Comparison of ENCODE assay signal across 10 mouse cellular contexts in genomic region chr7:81858236-81858635, GRCm38 (mm10). TPM values are rescaled to one million over a fixed set of nuclear protein-coding genes. Genes with fewer than 3 reads are reported as not detected.
DNase-seq lines count a peak whose midpoint lies in the region; ATAC-seq and TF ChIP-seq lines count a peak whose summit lies in the region.
"Had no signal": no experiment of that assay in that cellular context is flagged by ENCODE, and none has a peak within 500 bp of the region (broad histone marks: within the 10 kb centered on the region; RNA-seq: fewer than 3 reads in every experiment).

No protein-coding gene starts in this region.

- ATAC-seq in heart, postnatal 0 days (ENCODE audit: insufficient read depth, low read depth): no peak
- no peak for ATAC-seq in hindbrain, embryonic 16.5 days
- no peak; the same call in 1 of the 2 replicates for ATAC-seq in midbrain, embryonic 16.5 days
- no peak for ATAC-seq in megakaryocyte progenitor cell, adult 5-6 weeks (replicated peaks; ENCODE audit: poor library complexity)

- H3K4me2 ChIP-seq in heart, postnatal 0 days (ENCODE audit: low read depth, low read length): peak overlapping the region; percentile 90
- peak overlapping the region; percentile 96 for H3K4me2 ChIP-seq in hindbrain, embryonic 16.5 days (ENCODE audit: low read length)
- peak overlapping the region; percentile 89 for H3K4me2 ChIP-seq in midbrain, embryonic 16.5 days (ENCODE audit: low read length)

- no peak for TF ChIP-seq CTCF in heart, postnatal 0 days (IDR thresholded peaks at IDR 0.05; ENCODE audit: low read depth)

- H3K27me3 ChIP-seq in heart, postnatal 0 days (ENCODE audit: control insufficient read depth, insufficient read depth, low read length): no peaks in the 10 kb centered on the region
- peaks cover 4% of the 10 kb centered on the region for H3K27me3 ChIP-seq in hindbrain, embryonic 16.5 days (replicated peaks; ENCODE audit: control insufficient read depth, insufficient read depth, low read length)
- no peaks in the 10 kb centered on the region; the same call in 1 of the 2 replicates for H3K27me3 ChIP-seq in midbrain, embryonic 16.5 days (ENCODE audit: control insufficient read depth, insufficient read depth, low read depth, low read length)

- no peak for DNase-seq in heart, postnatal 0 days (ENCODE audit: low spot score)
- DNase-seq in heart, adult 18-20 months: no peak
- DNase-seq in embryo, embryonic 10.5 days (ENCODE audit: low spot score): peak; percentile 52
- DNase-seq in cerebellum, adult 9-11 months: no peak
- no peak for DNase-seq in ovary, adult 18-20 months (ENCODE audit: low spot score)
- DNase-seq: cerebellum, adult 8-10 months had no signal

- H3K27ac ChIP-seq in heart, postnatal 0 days (ENCODE audit: low read depth): no peak overlapping the region; the same call in 1 of the 2 replicates
- no peak overlapping the region for H3K27ac ChIP-seq in hindbrain, embryonic 16.5 days (ENCODE audit: low read depth, low read length)
- no peak overlapping the region for H3K27ac ChIP-seq in midbrain, embryonic 16.5 days (ENCODE audit: low read length)

- no peak for TF ChIP-seq EP300 in heart, postnatal 0 days (IDR thresholded peaks at IDR 0.05; ENCODE audit: low read depth)

- H3K4me1 ChIP-seq in heart, postnatal 0 days (ENCODE audit: control insufficient read depth, insufficient read depth): peaks cover 18% of the 10 kb centered on the region
- H3K4me1 ChIP-seq in hindbrain, embryonic 16.5 days (ENCODE audit: control insufficient read depth, insufficient read depth, low read depth, low read length): peaks cover 19% of the 10 kb centered on the region
- peaks cover 15% of the 10 kb centered on the region for H3K4me1 ChIP-seq in midbrain, embryonic 16.5 days (ENCODE audit: control insufficient read depth, insufficient read depth, low read length)

- H3K4me3 ChIP-seq in heart, postnatal 0 days (ENCODE audit: low read depth, low read length): peak overlapping the region; percentile 70
- H3K4me3 ChIP-seq in hindbrain, embryonic 16.5 days (ENCODE audit: low read length): peak overlapping the region; percentile 69
- H3K4me3 ChIP-seq in midbrain, embryonic 16.5 days (ENCODE audit: low read depth, low read length): no peak overlapping the region

- 24% methylated on average over 9 of the region's 9 CpGs for WGBS in heart, postnatal 0 days
- WGBS in hindbrain, embryonic 16.5 days: 10% methylated on average over 9 of the region's 9 CpGs
- 9% methylated on average over 9 of the region's 9 CpGs for WGBS in midbrain, embryonic 16.5 days

- no peaks in the 10 kb centered on the region for H3K9me3 ChIP-seq in heart, postnatal 0 days (replicated peaks; ENCODE audit: control insufficient read depth, low read length)
- H3K9me3 ChIP-seq in hindbrain, embryonic 16.5 days (ENCODE audit: control insufficient read depth, low read length): no peaks in the 10 kb centered on the region
- H3K9me3 ChIP-seq in midbrain, embryonic 16.5 days (replicated peaks; ENCODE audit: control insufficient read depth, low read length, poor library complexity, severe bottlenecking): no peaks in the 10 kb centered on the region

- no peaks in the 10 kb centered on the region for H3K36me3 ChIP-seq in heart, postnatal 0 days (replicated peaks; ENCODE audit: control insufficient read depth, insufficient read depth, low read length)
- no peaks in the 10 kb centered on the region for H3K36me3 ChIP-seq in hindbrain, embryonic 16.5 days (ENCODE audit: control insufficient read depth, insufficient read depth, low read length)
- H3K36me3 ChIP-seq in midbrain, embryonic 16.5 days (ENCODE audit: control insufficient read depth, insufficient read depth, low read length): no peaks in the 10 kb centered on the region

- peak overlapping the region; percentile 75; the same call in 1 of the 2 replicates for H3K9ac ChIP-seq in heart, postnatal 0 days (replicated peaks; ENCODE audit: low read depth, low read length)
- H3K9ac ChIP-seq in hindbrain, embryonic 16.5 days (ENCODE audit: low read depth, low read length): no peak overlapping the region
- peak overlapping the region; percentile 80; the same call in 1 of the 2 replicates for H3K9ac ChIP-seq in midbrain, embryonic 16.5 days (ENCODE audit: low read depth, low read length)

RNA-seq across cellular contexts. Expression of gene Tm6sf1, which starts 0.6 kb away (rescaled TPM):
- total RNA-seq in heart, postnatal 0 days (2014; rRNA removed; ENCODE audit: low replicate concordance): 52.3 and 69.2 TPM in 2 replicates
- 11.7 and 15.3 TPM in 2 replicates for polyA plus RNA-seq in heart, postnatal 0 days (2015; fragmentation: Nextera tagmentation; extraction: Ambion mirVana)
- 10 to 100 TPM; 10.7 to 12.3 TPM for total RNA-seq in heart, adult 18-20 months (2021)
- 9.0 and 13.0 TPM in 2 replicates for polyA plus RNA-seq in hindbrain, embryonic 16.5 days (2015; fragmentation: Nextera tagmentation; extraction: Ambion mirVana)
- 8.1 and 8.7 TPM in 2 replicates for polyA plus RNA-seq in midbrain, embryonic 16.5 days (2015; fragmentation: Nextera tagmentation; extraction: Ambion mirVana)
- 186 and 194 TPM in 2 replicates for total RNA-seq in megakaryocyte progenitor cell, adult 5-6 weeks (2015)
- 159 and 203 TPM in 2 replicates for total RNA-seq in megakaryocyte progenitor cell, adult 5-6 weeks (2017)

RNA-seq across cellular contexts. Expression of gene Gm10160, which starts 2.6 kb away (rescaled TPM):
- not detected in 2 replicates for total RNA-seq in heart, postnatal 0 days (2014; rRNA removed; ENCODE audit: low replicate concordance)
- not detected in 2 replicates for polyA plus RNA-seq in heart, postnatal 0 days (2015; fragmentation: Nextera tagmentation; extraction: Ambion mirVana)
- total RNA-seq in heart, adult 18-20 months (2021): not detected
- not detected in 2 replicates for polyA plus RNA-seq in hindbrain, embryonic 16.5 days (2015; fragmentation: Nextera tagmentation; extraction: Ambion mirVana)
- polyA plus RNA-seq in midbrain, embryonic 16.5 days (2015; fragmentation: Nextera tagmentation; extraction: Ambion mirVana): not detected in 2 replicates
- total RNA-seq in megakaryocyte progenitor cell, adult 5-6 weeks (2015): not detected in 2 replicates
- total RNA-seq in megakaryocyte progenitor cell, adult 5-6 weeks (2017): not detected in 2 replicates
- total RNA-seq: CH12.LX had no signal

RNA-seq across cellular contexts. Expression of gene Btbd1, which starts 29.0 kb away (rescaled TPM):
- total RNA-seq in heart, postnatal 0 days (2014; rRNA removed; ENCODE audit: low replicate concordance): 98.6 and 104 TPM in 2 replicates
- polyA plus RNA-seq in heart, postnatal 0 days (2015; fragmentation: Nextera tagmentation; extraction: Ambion mirVana): 90.4 and 96.6 TPM in 2 replicates
- total RNA-seq in heart, adult 18-20 months (2021): 100 to 1,000 TPM; 134 to 141 TPM
- 80.6 and 91.0 TPM in 2 replicates for polyA plus RNA-seq in hindbrain, embryonic 16.5 days (2015; fragmentation: Nextera tagmentation; extraction: Ambion mirVana)
- polyA plus RNA-seq in midbrain, embryonic 16.5 days (2015; fragmentation: Nextera tagmentation; extraction: Ambion mirVana): 89.1 and 98.2 TPM in 2 replicates
- total RNA-seq in megakaryocyte progenitor cell, adult 5-6 weeks (2015): 55.0 and 59.1 TPM in 2 replicates
- total RNA-seq in megakaryocyte progenitor cell, adult 5-6 weeks (2017): 70.8 and 105 TPM in 2 replicates
